Mouse (Mus musculus) liver, adult 2 months (tissue): Measurements from ENCODE around the gene Slc19a1. TPM values are rescaled to one million over a fixed set of nuclear protein-coding genes. Genes with fewer than 3 reads are reported as not detected.

ENCODE experiments used
- DNase-seq: peaks from one replicate; pipeline ENCODE4 v3.0.0-alpha.2; 2011; ENCODE audit warnings: low read depth, low spot score; ENCODE audit errors: extremely low read depth
- H3K27ac ChIP-seq: fragments of 200-500 bp; replicated peaks from 2 replicates; pipeline ENCODE4 v1.5.1; 2012; ENCODE audit warnings: low read depth, mild to moderate bottlenecking, control low read depth, inconsistent platforms, low read length; ENCODE audit not compliant: insufficient read depth
- H3K27me3 ChIP-seq: fragments of 200-500 bp; 2 replicates; pipeline ENCODE4 v1.6.1; 2012; ENCODE audit warnings: mild to moderate bottlenecking, moderate library complexity, low read length, inconsistent platforms; ENCODE audit not compliant: control insufficient read depth, insufficient read depth
- H3K36me3 ChIP-seq: fragments of 200-500 bp; 2 replicates; pipeline ENCODE4 v1.6.1; 2012; ENCODE audit warnings: low read length, inconsistent platforms; ENCODE audit not compliant: control insufficient read depth, insufficient read depth
- H3K4me1 ChIP-seq: fragments of 200-500 bp; 2 replicates; pipeline ENCODE4 v1.6.1; 2011; ENCODE audit warnings: low read length; ENCODE audit not compliant: control insufficient read depth, insufficient read depth
- H3K4me3 ChIP-seq: fragments of 200-500 bp; 2 replicates; pipeline ENCODE4 v1.5.1; 2011; ENCODE audit warnings: low read depth, mild to moderate bottlenecking, control low read depth, low read length, moderate library complexity; ENCODE audit not compliant: insufficient read depth
- H3K79me2 ChIP-seq: fragments of 200-500 bp; 2 replicates; pipeline ENCODE4 v1.6.1; 2012; ENCODE audit warnings: inconsistent platforms, mild to moderate bottlenecking, low read length, moderate library complexity; ENCODE audit not compliant: control insufficient read depth, insufficient read depth
- H3K9ac ChIP-seq: fragments of 200-500 bp; 2 replicates; pipeline ENCODE4 v1.6.1; 2012; ENCODE audit warnings: low read depth, mild to moderate bottlenecking, control low read depth, inconsistent platforms, low read length
- CTCF ChIP-seq: fragments of 200-500 bp; IDR thresholded peaks from 2 replicates; pipeline ENCODE4 v1.5.1; 2011; ENCODE audit warnings: low read depth, low read length, control low read depth
- POLR2A ChIP-seq: fragments of 200-500 bp; IDR thresholded peaks from 2 replicates; pipeline ENCODE4 v1.6.1; 2011; ENCODE audit warnings: low read length, control low read depth; ENCODE audit not compliant: insufficient read depth; ENCODE audit errors: extremely low read depth
- WGBS: fragments of 180-500 bp; shearing (Covaris S2); methylation state at CpG from one replicate; pipeline ENCODE4 v1.1.7; 2018; 5-methylcytosine and 5-hydroxymethylcytosine counted together
- polyA plus RNA-seq: library from polyadenylated mRNA; depleted of rRNA; stranded (reverse); fragments of >200 nt; gene quantifications from 2 replicates; pipeline ENCODE4 v1.2.3, GENCODE M21; 2012
- total RNA-seq: library from RNA; depleted of rRNA; stranded (reverse); fragments of >200 nt; gene quantifications from 2 replicates; pipeline ENCODE4 v1.2.3, GENCODE M21; 2014

Slc19a1 gene
- total and polyA plus RNA-seq, 2 experiments = 2.9 to 15.9 TPM

DNA sequence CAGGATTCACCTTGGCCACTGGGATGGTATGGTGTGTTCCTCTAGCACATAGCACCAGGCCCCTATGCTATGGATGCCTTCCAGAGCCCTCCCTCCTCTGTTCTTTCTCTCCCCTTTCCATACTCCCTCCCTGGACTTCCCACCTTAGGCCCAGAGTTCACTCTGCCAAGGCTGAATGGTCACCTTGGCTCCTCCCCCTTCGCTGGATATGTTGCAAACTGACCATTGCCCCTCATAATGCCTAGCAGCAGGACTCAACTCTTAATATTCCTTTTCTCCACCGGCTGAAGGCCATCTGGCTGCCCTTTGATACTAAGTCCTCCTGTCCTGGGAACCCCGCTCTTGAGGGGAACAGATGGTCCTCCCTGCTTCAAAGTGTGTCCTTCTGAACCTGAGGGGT lies 5.1 kb upstream of the Slc19a1 start:
- peak; percentile 51 for DNase-seq
- no peak for TF ChIP-seq POLR2A
- TF ChIP-seq CTCF = no peak
- Histone ChIP-seq H3K4me3 (no peak overlapping the region), H3K79me2 (no peaks in the 10 kb centered on the region), H3K4me1 (peaks cover 9% of the 10 kb centered on the region; the same call in 1 of the 2 replicates), H3K27ac (no peak overlapping the region), H3K36me3 (no peaks in the 10 kb centered on the region), H3K27me3 (no peaks in the 10 kb centered on the region), H3K9ac (no peak overlapping the region)
- WGBS = 69% methylated on average over 3 of the region's 3 CpGs

DNA sequence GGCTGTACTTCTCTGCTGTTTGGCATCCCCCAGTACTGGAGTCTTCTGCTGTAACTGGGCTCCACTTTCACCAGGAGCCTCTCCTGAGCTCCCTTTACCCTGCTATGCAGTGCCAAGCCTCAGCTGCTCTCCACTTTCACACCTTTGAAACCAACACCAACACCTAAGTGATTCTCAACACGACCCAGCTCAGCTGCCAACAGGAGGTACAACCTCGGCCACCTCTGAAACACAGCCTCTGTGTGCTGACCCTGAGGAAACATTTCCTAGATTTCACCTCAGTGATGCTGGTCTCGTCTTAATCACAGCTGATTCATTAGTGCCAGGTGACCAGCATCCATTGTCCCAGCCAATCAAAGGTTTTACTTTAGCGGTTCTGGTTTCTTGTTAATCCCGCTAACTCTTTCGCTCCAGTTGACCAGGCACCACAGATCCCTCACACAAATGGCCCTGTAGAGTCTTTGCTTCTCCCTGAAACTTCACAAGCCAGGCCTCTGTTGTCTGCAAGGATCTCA lies 3.2 kb upstream of the Slc19a1 start:
- no peaks in the 10 kb centered on the region for H3K36me3 ChIP-seq
- no peak overlapping the region for H3K9ac ChIP-seq
- H3K27me3 ChIP-seq = no peaks in the 10 kb centered on the region
- no peak overlapping the region for H3K4me3 ChIP-seq
- peaks cover 4% of the 10 kb centered on the region; the same call in 1 of the 2 replicates for H3K4me1 ChIP-seq
- DNase-seq = no peak
- H3K79me2 ChIP-seq = no peaks in the 10 kb centered on the region
- no peak for TF ChIP-seq POLR2A
- no peak for TF ChIP-seq CTCF
- H3K27ac ChIP-seq = no peak overlapping the region
- WGBS = 80% methylated on average over 6 of the region's 6 CpGs

DNA sequence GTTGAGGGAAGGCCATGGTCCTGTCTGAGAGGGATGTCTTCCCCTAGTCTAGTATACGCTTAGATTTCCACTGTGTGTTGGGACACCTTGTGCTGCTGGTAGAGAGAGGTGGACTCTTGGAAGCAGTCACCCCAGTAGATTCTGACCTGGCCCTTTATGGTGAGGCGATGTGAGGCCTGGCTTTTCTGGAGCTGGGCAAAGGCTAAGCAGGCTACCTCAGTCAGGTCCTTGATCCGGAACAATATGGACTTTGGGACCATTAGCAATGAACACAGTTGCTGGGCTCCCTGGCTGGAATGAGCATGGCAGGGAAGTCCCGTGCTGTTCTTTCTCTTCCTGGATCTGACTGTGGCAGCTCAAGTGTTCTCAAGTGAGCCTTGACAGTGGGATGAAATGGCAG lies 2.3 kb upstream of the Slc19a1 start:
- Histone ChIP-seq H3K9ac (no peak overlapping the region), H3K27ac (no peak overlapping the region), H3K4me1 (peaks cover 4% of the 10 kb centered on the region; the same call in 1 of the 2 replicates), H3K79me2 (no peaks in the 10 kb centered on the region), H3K36me3 (no peaks in the 10 kb centered on the region), H3K27me3 (no peaks in the 10 kb centered on the region), H3K4me3 (no peak overlapping the region)
- TF ChIP-seq CTCF (no peak), POLR2A (no peak)
- WGBS = 46% methylated on average over 4 of the region's 4 CpGs
- peak; percentile 75 for DNase-seq

DNA sequence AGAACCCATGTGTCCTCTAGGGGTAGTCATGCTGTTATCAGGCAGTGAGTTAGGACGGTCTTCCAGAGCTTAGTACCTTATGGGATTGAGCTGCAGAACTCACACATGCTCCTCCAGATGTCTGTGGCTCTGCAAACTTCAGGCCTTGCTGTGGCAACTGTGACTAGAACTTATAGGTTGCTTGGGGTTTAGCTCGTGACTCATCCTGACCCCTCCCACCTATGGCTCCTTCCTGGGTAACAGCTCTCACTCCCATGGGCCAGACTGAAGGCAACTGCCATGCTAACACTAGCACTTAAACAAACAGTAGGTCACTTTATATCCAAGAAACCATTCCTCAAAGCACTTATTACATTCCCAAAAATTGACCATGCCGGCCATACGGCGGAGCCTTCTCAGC lies 1.4 kb upstream of the Slc19a1 start:
- Histone ChIP-seq H3K79me2 (no peaks in the 10 kb centered on the region), H3K4me1 (peaks cover 4% of the 10 kb centered on the region; the same call in 1 of the 2 replicates), H3K27me3 (no peaks in the 10 kb centered on the region), H3K36me3 (no peaks in the 10 kb centered on the region), H3K4me3 (no peak overlapping the region), H3K27ac (no peak overlapping the region), H3K9ac (no peak overlapping the region)
- 88% methylated on average over 5 of the region's 5 CpGs for WGBS
- no peak for TF ChIP-seq CTCF
- no peak for TF ChIP-seq POLR2A
- no peak for DNase-seq

DNA sequence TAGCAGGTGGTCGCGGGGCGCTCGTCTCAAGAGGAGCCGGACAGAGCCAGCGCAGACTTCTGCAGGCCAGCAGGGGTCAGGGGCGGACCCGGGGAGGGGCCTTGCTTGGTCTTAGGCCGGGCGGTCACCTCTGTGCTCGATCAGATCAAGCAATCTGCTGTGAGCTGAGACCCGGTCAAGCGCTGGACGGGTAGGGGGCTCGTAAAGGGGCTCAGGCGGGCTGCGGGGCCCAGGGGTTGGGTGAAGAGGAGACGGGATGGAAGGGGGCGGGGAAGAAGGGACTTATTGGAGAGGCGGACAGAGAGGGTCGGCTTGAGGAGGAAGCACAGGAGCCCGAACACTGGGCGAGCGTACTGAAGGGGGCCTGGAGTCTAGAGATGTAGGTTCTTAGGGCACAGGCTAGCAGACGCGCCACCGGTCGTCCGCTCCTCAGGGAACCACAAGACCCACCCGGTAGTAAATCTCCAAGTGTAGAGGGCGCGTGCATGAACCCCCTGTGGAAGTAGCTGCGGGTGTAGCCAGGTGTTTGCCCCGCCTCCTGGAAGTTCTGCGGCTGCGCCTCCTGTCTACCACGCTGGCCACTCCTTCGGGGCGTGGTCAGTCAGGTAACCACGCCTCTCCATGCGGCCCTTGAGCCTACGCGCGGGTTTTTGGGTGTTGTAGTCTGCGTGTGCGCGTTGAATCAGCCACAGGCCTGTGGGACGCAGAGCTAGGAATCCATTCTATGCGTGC lies 716 bp downstream of the Slc19a1 start:
- Histone ChIP-seq H3K27me3 (no peaks in the 10 kb centered on the region), H3K4me1 (peaks cover 4% of the 10 kb centered on the region; the same call in 1 of the 2 replicates), H3K36me3 (no peaks in the 10 kb centered on the region), H3K27ac (peak overlapping the region; percentile 45), H3K4me3 (peak overlapping the region; percentile 76), H3K79me2 (no peaks in the 10 kb centered on the region), H3K9ac (peak overlapping the region; percentile 80)
- DNase-seq = peak; percentile 84
- 2% methylated on average over 49 of the region's 49 CpGs for WGBS
- TF ChIP-seq CTCF = peak; percentile 41; the same call in 1 of the 2 replicates
- peak; percentile 73; the same call in 1 of the 2 replicates for TF ChIP-seq POLR2A
